Mouse (Mus musculus): ENCODE data around the gene Aen. TPM values are rescaled to one million over a fixed set of nuclear protein-coding genes. Genes with fewer than 3 reads are reported as not detected.

The Aen gene
- polyA plus RNA-seq (2014; fragmentation: Nextera tagmentation; extraction: Ambion mirVana), result 38.1 and 38.8 TPM in 2 replicates

DNA sequence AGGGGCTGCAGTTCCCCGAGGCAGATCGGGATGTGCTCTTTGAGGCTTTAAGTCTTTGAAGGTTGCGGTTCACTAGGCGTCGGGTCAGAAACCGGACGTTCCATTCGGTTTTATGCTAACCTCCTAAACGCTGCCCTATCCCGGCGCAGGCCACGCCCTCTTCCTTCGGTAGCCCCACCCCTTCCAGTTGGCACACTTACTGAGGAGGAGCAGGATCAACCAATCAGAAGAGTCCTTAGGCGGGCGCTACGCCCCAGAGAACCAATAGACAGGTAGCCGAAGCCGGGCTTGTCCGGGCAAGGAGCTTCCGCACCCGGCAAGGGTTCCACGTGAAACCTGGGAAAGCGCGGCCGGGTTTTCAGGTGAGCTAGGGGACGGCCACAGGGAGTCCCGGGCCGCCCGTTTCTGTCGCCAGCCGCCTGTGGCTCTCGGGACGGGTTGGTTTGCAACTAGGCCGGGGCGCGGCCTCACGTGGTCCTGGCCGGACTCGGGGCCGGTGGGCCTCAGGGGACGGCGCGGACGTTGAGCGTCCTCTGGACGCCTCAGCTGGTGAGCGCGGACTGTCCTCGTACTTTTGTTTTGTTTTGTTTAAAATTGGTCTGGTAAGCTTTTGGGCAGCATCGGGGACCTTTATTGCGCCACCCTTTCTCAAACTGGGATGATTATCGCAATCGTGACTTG lies at the start of gene Aen:
Aen (plus strand) TSS at position 202 of the 681 bp plus-strand sequence.
- WGBS, result 1% methylated on average over 52 of the region's 53 CpGs
- ATAC-seq (replicated peaks; ENCODE audit: insufficient number of reproducible peaks, low FRiP score, low TSS enrichment, low read depth) (peak; percentile 95), DNase-seq (ENCODE audit: low spot score) (peak; percentile 99)
- H3K4me2 ChIP-seq (ENCODE audit: low read depth, low read length), result peak within 1 kb of the TSS; percentile 65
- H3K9me3 ChIP-seq (replicated peaks; ENCODE audit: control insufficient read depth, low read length), result no peaks in the 10 kb centered on the region
- peak within 1 kb of the TSS; percentile 71 for H3K9ac ChIP-seq (replicated peaks; ENCODE audit: low read length)
- H3K27ac ChIP-seq (replicated peaks; ENCODE audit: low read depth, low read length), result no peak within 1 kb of the TSS
- no peaks in the 10 kb centered on the region for H3K27me3 ChIP-seq (ENCODE audit: control insufficient read depth, insufficient read depth, low read length)
- peak within 1 kb of the TSS; percentile 84 for H3K4me3 ChIP-seq (ENCODE audit: low read depth, low read length)
- H3K36me3 ChIP-seq (replicated peaks; ENCODE audit: control insufficient read depth, insufficient read depth, low read depth, low read length), result no peaks in the 10 kb centered on the region
- H3K4me1 ChIP-seq (ENCODE audit: control insufficient read depth, insufficient read depth, low read length), result no peaks in the 10 kb centered on the region

GRCm38 (mm10) chr7:78846066-78846716 lies 49.5 kb upstream of the Aen start:
- Histone ChIP-seq H3K36me3 (replicated peaks; ENCODE audit: control insufficient read depth, insufficient read depth, low read depth, low read length) (peaks cover 6% of the 10 kb centered on the region), H3K4me3 (ENCODE audit: low read depth, low read length) (peak overlapping the region; percentile 88), H3K4me1 (ENCODE audit: control insufficient read depth, insufficient read depth, low read length) (no peaks in the 10 kb centered on the region), H3K27ac (replicated peaks; ENCODE audit: low read depth, low read length) (no peak overlapping the region), H3K4me2 (ENCODE audit: low read depth, low read length) (peak overlapping the region; percentile 57), H3K9me3 (replicated peaks; ENCODE audit: control insufficient read depth, low read length) (no peaks in the 10 kb centered on the region), H3K27me3 (ENCODE audit: control insufficient read depth, insufficient read depth, low read length) (no peaks in the 10 kb centered on the region), H3K9ac (replicated peaks; ENCODE audit: low read length) (peak overlapping the region; percentile 93)
- ATAC-seq (replicated peaks; ENCODE audit: insufficient number of reproducible peaks, low FRiP score, low TSS enrichment, low read depth) (no peak), DNase-seq (ENCODE audit: low spot score) (no peak)
- 35% methylated on average over 12 of the region's 12 CpGs for WGBS

DNA sequence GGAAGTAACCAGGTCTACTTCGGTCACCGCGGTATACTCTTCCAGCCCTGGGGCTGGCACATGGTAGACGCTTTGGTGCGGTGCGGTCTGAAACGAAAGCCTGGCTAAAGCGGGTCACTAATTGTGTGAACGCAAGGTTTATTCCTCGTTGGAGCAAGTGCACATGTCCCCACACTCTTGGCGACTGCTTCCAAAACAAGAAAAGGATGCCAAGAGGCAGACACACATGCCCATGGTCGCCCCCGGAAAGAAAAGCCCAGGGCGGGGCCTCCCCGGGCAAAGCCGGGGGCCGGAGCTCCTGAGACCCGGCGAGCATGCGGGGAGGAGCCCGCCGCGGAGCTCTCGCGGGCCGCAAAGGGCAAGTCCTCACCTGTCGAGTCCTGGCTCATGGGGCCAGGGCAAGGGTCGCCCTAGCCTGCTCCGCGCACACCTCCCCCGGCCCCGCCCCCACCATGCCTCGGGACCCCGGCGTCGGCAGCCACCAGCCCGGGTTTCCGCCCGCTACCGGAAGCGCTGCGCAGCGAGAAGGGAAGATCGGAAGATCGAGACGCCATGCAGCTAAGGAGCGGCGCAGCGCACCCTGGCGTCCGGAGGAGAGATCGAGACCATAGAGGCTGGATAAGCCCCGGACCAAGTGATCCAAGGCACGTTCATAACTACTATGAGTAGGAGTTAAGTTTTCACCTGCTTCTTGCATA lies 48.8 kb upstream of the Aen start, which contains the start of gene Det1:
Det1 (minus strand) TSS at position 527 of the 698 bp plus-strand sequence.
- H3K4me1 ChIP-seq (ENCODE audit: control insufficient read depth, insufficient read depth, low read length), result no peaks in the 10 kb centered on the region
- H3K27me3 ChIP-seq (ENCODE audit: control insufficient read depth, insufficient read depth, low read length), result no peaks in the 10 kb centered on the region
- peak; percentile 87 for ATAC-seq (replicated peaks; ENCODE audit: insufficient number of reproducible peaks, low FRiP score, low TSS enrichment, low read depth)
- 0 out of 2 replicates have a peak within 1 kb of the TSS, but pooled peaks have one; percentile 52 for H3K27ac ChIP-seq (replicated peaks; ENCODE audit: low read depth, low read length)
- no peaks in the 10 kb centered on the region for H3K9me3 ChIP-seq (replicated peaks; ENCODE audit: control insufficient read depth, low read length)
- DNase-seq (ENCODE audit: low spot score), result peak; percentile 95
- H3K4me2 ChIP-seq (ENCODE audit: low read depth, low read length), result peak within 1 kb of the TSS; percentile 57
- WGBS, result under 1% methylated on average over 51 of the region's 54 CpGs
- peak within 1 kb of the TSS; percentile 93 for H3K9ac ChIP-seq (replicated peaks; ENCODE audit: low read length)
- H3K4me3 ChIP-seq (ENCODE audit: low read depth, low read length), result peak within 1 kb of the TSS; percentile 88
- peaks cover 6% of the 10 kb centered on the region for H3K36me3 ChIP-seq (replicated peaks; ENCODE audit: control insufficient read depth, insufficient read depth, low read depth, low read length)

- Histone ChIP-seq H3K36me3 (replicated peaks; ENCODE audit: control insufficient read depth, insufficient read depth, low read depth, low read length) (no peaks in the 10 kb centered on the region), H3K27me3 (ENCODE audit: control insufficient read depth, insufficient read depth, low read length) (no peaks in the 10 kb centered on the region), H3K4me3 (ENCODE audit: low read depth, low read length) (no peak overlapping the region), H3K4me1 (ENCODE audit: control insufficient read depth, insufficient read depth, low read length) (no peaks in the 10 kb centered on the region), H3K9ac (replicated peaks; ENCODE audit: low read length) (no peak overlapping the region), H3K4me2 (ENCODE audit: low read depth, low read length) (no peak overlapping the region), H3K27ac (replicated peaks; ENCODE audit: low read depth, low read length) (no peak overlapping the region), H3K9me3 (replicated peaks; ENCODE audit: control insufficient read depth, low read length) (no peaks in the 10 kb centered on the region)
- DNase-seq (ENCODE audit: low spot score) (no peak), ATAC-seq (replicated peaks; ENCODE audit: insufficient number of reproducible peaks, low FRiP score, low TSS enrichment, low read depth) (no peak)
- 68% methylated on average over 4 of the region's 4 CpGs for WGBS
Observed at GRCm38 (mm10) chr7:78854051-78854450, 41.6 kb upstream of the Aen start.

- 63% methylated on average over 5 of the region's 5 CpGs for WGBS
- no peak overlapping the region for H3K27ac ChIP-seq (replicated peaks; ENCODE audit: low read depth, low read length)
- no peaks in the 10 kb centered on the region for H3K9me3 ChIP-seq (replicated peaks; ENCODE audit: control insufficient read depth, low read length)
- no peaks in the 10 kb centered on the region for H3K36me3 ChIP-seq (replicated peaks; ENCODE audit: control insufficient read depth, insufficient read depth, low read depth, low read length)
- H3K9ac ChIP-seq (replicated peaks; ENCODE audit: low read length), result no peak overlapping the region
- H3K4me3 ChIP-seq (ENCODE audit: low read depth, low read length), result no peak overlapping the region
- H3K4me2 ChIP-seq (ENCODE audit: low read depth, low read length), result no peak overlapping the region
- DNase-seq (ENCODE audit: low spot score) (no peak), ATAC-seq (replicated peaks; ENCODE audit: insufficient number of reproducible peaks, low FRiP score, low TSS enrichment, low read depth) (no peak)
- H3K4me1 ChIP-seq (ENCODE audit: control insufficient read depth, insufficient read depth, low read length), result no peaks in the 10 kb centered on the region
- H3K27me3 ChIP-seq (ENCODE audit: control insufficient read depth, insufficient read depth, low read length), result no peaks in the 10 kb centered on the region
Observed at GRCm38 (mm10) chr7:78855044-78855655, 40.5 kb upstream of the Aen start.

GRCm38 (mm10) chr7:78863796-78864445 lies 31.7 kb upstream of the Aen start:
- no peaks in the 10 kb centered on the region for H3K4me1 ChIP-seq (ENCODE audit: control insufficient read depth, insufficient read depth, low read length)
- no peak overlapping the region for H3K4me3 ChIP-seq (ENCODE audit: low read depth, low read length)
- H3K4me2 ChIP-seq (ENCODE audit: low read depth, low read length), result no peak overlapping the region
- H3K27me3 ChIP-seq (ENCODE audit: control insufficient read depth, insufficient read depth, low read length), result no peaks in the 10 kb centered on the region
- H3K27ac ChIP-seq (replicated peaks; ENCODE audit: low read depth, low read length), result no peak overlapping the region
- ATAC-seq (replicated peaks; ENCODE audit: insufficient number of reproducible peaks, low FRiP score, low TSS enrichment, low read depth) (no peak), DNase-seq (ENCODE audit: low spot score) (no peak)
- no peaks in the 10 kb centered on the region for H3K36me3 ChIP-seq (replicated peaks; ENCODE audit: control insufficient read depth, insufficient read depth, low read depth, low read length)
- WGBS, result 65% methylated on average over 7 of the region's 7 CpGs
- no peak overlapping the region for H3K9ac ChIP-seq (replicated peaks; ENCODE audit: low read length)
- no peaks in the 10 kb centered on the region for H3K9me3 ChIP-seq (replicated peaks; ENCODE audit: control insufficient read depth, low read length)

GRCm38 (mm10) chr7:78864446-78864802 lies 31.2 kb upstream of the Aen start:
- Histone ChIP-seq H3K27ac (replicated peaks; ENCODE audit: low read depth, low read length) (no peak overlapping the region), H3K27me3 (ENCODE audit: control insufficient read depth, insufficient read depth, low read length) (no peaks in the 10 kb centered on the region), H3K4me1 (ENCODE audit: control insufficient read depth, insufficient read depth, low read length) (no peaks in the 10 kb centered on the region), H3K36me3 (replicated peaks; ENCODE audit: control insufficient read depth, insufficient read depth, low read depth, low read length) (no peaks in the 10 kb centered on the region), H3K9ac (replicated peaks; ENCODE audit: low read length) (no peak overlapping the region), H3K9me3 (replicated peaks; ENCODE audit: control insufficient read depth, low read length) (no peaks in the 10 kb centered on the region), H3K4me2 (ENCODE audit: low read depth, low read length) (no peak overlapping the region), H3K4me3 (ENCODE audit: low read depth, low read length) (no peak overlapping the region)
- ATAC-seq (replicated peaks; ENCODE audit: insufficient number of reproducible peaks, low FRiP score, low TSS enrichment, low read depth) (no peak), DNase-seq (ENCODE audit: low spot score) (no peak)
- WGBS, result 92% methylated on average over 4 of the region's 4 CpGs

Data from embryonic facial prominence, embryonic 11.5 days (tissue).